Mouse (Mus musculus): ENCODE measurements at regions not wholly inside any gene's neighbourhood (a gene's known extent, or its start where the extent isn't known, plus 50 kb on each side); places are given as distances from the start of the nearest gene placed in this dataset.

DNA sequence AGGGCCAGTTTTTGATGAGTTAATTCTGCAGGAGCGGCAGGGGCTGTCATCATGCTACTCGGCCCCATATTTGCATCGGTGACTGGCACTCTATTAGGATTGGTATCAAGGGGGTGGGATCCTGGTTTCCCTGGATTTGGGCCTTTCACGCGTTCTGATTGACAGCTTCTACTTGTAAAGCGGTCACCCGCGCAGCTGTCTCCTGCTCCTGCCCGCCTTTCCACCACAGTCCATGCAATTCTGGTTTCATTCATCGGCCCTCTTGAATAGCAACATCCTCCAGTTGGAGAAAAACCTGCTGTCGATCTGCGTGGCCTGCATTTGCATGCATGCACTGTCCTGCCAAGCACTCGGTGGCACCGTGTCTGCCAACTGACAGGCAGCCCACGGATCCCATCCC, 236.6 kb downstream of the Nr2f2 start:
- ATAC-seq (replicated peaks; ENCODE audit: low FRiP score, low TSS enrichment, poor library complexity, severe bottlenecking) = no peak

DNA sequence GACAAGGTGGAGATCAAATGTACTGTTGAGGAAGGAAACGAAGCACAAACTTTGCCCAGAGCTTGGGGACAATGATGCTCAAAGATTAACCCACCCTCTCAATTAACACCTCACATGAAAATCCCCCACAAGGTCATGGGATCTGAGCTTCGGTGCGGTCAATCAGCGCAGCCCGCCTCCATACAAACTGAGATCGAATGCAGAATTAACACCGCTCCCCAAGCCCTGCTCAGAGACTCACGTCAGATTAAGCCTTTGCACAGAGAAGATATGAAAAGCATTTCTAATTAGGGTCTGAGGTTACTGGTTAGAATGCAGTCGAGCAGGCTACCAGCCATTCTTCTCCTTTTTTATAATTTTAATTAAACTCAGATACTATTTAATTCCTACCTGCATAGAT, 243.7 kb downstream of the Nr2f2 start:
- no peak for ATAC-seq (replicated peaks; ENCODE audit: low FRiP score, low TSS enrichment, poor library complexity, severe bottlenecking)

DNA sequence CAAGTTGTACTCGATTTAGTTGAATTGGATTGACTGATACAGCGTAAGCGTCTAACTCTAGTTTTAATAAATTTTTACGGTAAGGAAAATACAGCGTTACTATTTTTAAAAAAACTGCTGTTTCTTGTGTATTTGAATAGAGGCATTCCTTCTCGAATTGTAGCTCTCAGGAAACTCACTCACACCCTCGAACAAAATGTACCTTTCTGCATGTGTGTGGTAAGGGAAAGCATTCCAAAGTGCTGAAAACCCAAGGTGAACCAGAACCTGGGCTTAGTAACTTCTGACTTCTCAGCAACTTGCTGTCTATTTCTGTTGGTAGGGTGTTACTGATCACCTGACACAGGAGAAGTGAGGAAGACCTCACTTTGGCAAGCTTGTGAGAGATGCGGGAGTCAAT, 247.0 kb downstream of the Nr2f2 start:
- ATAC-seq (replicated peaks; ENCODE audit: low FRiP score, low TSS enrichment, poor library complexity, severe bottlenecking) = no peak

DNA sequence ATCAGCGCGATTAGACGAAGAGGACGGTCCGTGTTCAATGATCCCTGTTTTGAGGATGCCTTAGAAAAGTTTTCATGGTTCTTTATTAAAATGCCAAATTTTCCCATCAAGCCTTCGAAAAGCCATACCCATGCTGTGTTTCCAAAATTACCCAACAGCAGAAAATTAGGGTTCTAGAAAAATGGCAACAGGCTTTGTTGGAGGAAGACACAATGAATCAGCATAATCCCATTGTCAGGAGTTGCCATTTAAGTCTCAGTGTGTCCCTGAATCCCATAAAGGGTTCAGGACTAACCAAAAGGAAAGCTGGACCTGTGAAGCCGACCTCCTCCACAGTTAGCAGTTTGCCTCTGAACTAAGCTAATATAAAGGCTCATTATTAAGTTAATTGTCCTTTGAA, 247.6 kb downstream of the Nr2f2 start:
- ATAC-seq (replicated peaks; ENCODE audit: low FRiP score, low TSS enrichment, poor library complexity, severe bottlenecking) = no peak

DNA sequence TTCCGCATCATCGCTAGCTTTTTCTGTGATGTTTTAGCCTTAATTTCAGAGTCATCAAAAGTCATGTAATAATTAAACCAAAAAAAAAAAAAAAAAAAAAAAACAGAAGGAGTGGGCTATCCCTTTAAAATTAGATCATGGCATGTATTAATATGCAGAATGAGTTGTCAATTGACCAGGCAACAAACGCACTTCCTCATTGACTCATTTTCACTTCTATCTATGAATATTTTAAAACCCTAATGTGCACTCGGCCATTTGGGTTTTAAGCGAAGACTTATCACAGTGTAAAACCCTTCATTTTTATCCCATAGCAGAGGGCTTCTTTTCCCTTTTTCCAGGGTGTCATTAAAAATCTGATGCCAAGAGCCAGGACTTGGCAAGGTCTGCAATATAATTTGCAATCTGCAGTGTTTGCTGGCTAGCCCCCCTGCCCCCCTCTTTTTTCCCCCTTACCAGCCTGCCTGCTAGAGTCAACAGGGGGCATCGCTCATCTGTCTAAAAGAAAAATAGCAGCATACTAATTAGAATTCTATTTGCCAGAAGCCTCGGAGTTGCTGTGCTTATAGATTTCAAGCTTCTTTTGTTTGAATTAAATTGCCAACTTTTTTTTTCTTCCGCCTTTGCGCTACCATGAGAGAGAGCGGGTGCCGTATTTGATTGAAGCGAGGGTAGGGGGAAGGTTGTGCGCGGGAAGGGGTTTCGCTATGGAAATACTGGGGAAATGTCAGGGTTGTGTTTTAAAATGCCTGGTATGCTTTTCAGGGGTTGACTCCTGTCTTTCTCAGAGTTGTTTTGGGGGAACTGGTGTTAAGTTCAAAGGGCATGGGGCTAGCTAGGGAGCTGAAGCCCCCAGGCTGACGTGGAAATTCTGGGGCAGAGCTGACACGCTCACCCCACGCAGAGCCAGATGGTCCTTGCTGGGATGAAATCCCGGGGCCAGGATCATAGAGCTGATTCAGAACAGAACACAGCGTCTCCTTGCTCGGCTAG, 248.3 kb downstream of the Nr2f2 start:
- ATAC-seq (replicated peaks; ENCODE audit: low FRiP score, low TSS enrichment, poor library complexity, severe bottlenecking) = no peak

DNA sequence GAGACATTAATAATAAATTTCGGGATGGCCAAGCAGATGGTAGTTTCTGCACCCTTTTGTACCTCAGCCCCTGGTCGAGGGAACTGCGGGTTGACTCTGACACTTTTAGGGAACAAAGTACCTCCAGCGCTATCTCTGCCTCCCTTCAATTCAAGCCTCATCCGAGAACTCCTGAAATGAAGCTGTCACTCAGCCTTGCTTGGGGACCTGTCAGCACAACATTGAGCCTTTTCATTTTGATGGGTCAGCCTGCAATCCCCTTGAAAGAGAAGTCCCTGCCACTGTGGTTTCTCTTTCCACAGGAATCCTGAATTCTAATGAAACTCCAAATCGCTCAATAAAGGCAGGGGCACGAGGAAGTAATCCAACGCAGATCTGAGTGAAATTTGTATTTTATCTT, 257.5 kb downstream of the Nr2f2 start:
- no peak for ATAC-seq (replicated peaks; ENCODE audit: low FRiP score, low TSS enrichment, poor library complexity, severe bottlenecking)

DNA sequence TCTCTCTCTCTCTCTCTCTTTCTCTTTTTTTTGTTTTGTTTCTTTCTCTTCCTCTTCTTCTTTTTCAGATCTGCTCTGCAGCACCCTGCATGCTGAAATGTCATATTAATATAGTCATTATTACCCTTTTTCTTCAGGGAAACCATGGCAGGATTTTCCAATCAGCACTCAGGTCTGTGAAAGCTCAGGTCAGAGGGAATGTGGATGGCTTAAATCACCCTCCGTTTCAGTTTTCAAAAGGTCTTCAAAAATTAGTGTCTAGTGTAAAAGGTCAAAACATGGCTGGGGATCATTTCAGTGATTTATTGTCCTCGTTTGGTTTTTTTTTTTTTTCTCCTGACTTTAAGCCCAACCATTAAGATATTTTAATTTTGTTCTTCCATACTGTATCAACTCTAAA, 261.5 kb downstream of the Nr2f2 start:
- ATAC-seq (replicated peaks; ENCODE audit: low FRiP score, low TSS enrichment, poor library complexity, severe bottlenecking) = no peak

DNA sequence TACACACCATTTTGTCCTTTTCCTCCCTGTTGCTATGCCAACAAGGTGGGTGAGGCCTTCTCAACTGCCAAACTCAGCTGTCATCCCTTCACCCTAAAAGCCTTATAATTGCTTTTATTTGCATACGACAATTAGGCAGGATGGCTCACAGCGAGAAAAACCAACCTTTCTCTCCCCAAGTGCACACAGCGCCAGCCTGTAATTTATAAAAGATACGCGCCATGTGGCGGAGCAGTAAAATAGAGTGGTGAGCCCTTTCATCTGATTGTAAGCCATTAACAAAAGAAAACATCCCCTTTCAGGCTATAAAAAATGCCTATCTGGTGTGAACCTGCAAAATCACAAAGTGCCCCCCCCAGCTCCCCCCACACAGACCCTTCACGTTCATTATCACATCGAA, 262.0 kb downstream of the Nr2f2 start:
- ATAC-seq (replicated peaks; ENCODE audit: low FRiP score, low TSS enrichment, poor library complexity, severe bottlenecking) = no peak

DNA sequence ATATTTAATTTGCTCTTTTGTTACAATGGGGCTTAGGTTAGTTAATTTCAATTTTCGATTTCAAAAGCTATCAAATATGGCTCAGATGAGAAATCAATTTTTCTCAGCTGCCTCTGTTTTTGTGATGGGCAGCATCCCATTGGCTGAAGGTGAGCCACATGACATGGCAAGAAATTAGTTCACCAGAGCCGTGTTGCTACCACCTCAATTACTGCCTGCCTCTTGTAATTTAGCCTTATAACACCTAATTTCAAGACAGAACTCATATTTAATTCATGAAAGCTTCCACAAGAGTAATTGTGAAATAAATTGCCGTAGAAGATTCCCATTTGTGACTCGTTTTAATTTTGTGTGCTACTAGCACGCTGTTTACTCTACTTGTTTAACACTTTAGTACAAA, 262.9 kb downstream of the Nr2f2 start:
- no peak for ATAC-seq (replicated peaks; ENCODE audit: low FRiP score, low TSS enrichment, poor library complexity, severe bottlenecking)

DNA sequence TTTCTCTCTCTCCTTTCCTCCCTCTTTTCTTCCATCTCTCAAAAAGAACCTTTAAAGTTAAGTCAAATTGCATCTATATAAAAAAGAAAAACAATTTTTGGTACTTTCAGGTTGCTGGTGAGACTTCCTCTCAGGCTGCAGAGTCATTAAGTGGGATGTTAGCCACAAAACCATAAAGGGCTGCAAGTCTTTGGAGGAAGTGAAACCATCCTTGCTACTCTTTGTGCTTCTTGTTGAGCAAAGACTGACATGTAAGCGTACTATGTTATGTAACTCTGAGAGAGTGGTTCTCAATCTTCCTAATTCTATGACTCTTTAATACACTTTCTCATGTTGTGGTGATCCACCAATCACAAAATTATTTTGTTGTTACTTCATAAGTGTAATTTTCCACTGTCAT, 267.5 kb downstream of the Nr2f2 start:
- ATAC-seq (replicated peaks; ENCODE audit: low FRiP score, low TSS enrichment, poor library complexity, severe bottlenecking) = no peak

DNA sequence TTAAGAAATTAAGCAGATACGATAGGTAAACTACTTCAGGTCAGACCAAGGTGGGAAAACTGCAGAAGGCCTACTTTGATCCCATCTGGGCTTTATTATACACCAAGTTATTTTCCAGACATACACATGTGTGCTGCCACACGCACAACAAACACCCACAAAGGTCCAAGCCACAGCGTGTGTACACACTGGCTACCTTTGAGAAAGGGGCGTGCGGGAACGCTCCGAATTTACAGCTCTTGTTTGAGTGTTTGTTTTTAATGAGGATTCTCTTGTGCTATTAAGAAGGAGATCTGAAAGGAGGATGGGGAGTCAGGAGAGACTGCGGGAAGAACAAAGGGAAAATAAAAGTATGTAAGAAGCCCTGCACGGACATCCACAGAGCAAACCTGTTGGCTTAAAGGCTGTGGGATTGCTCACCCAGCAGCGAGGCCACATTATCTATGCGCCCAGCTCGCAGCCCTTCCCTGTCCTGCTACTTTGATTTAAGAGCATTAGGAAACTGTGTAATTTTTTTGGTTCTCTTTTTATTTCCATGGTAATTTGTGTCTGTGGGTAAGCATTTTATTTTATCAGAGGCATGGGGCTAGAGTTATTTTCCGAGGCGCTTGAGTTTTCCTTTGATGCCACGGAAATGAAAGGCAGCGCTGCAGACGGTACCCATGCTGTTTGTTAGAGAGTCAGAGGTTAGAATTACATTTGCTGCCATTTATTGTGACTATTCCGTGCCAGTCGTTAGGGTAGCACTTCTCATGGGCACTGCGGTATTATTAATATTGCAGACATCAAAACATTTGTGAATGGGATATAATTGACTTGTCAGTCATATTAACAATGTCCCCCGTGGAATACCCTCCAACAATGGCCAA, 272.4 kb downstream of the Nr2f2 start:
- no peak for ATAC-seq (replicated peaks; ENCODE audit: low FRiP score, low TSS enrichment, poor library complexity, severe bottlenecking)

DNA sequence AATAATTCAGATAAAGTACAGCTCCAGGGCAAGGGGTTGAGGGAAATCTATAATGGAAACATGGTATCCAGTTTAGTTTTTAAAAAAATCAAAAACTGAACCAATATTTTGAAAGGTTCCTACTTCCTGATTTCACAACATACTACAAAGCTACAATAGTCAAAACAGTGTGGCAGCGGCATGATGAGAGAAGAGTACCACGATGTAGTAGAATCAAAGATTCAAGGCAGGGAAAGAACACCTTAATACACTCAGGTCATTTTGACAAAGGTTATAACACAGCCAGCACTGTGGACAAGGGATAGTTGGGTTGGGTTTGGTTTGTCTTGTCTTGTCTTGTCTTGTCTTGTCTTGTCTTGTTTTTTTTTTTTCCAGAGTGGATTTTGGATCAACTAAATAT, 274.4 kb downstream of the Nr2f2 start:
- no peak for ATAC-seq (replicated peaks; ENCODE audit: low FRiP score, low TSS enrichment, poor library complexity, severe bottlenecking)

DNA sequence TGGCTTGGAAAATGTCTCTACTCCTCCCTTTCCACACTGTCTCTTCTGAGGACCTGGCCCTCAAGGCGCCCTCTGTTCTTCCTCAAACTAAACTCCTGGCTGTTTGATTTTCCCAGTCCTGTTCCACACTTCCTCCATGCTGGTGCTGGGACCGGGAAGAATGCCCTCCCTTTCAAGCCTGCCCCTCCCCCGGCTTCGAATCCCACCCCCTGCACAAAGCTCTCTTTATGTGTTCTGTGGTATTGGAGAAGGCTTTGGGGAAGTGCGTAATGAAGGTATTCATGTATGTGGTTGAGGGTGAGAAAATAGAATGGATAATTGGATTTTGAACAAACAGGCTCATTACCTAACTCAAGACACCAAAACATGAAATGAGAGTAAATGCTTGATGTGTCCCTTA, 277.4 kb downstream of the Nr2f2 start:
- ATAC-seq (replicated peaks; ENCODE audit: low FRiP score, low TSS enrichment, poor library complexity, severe bottlenecking) = no peak

DNA sequence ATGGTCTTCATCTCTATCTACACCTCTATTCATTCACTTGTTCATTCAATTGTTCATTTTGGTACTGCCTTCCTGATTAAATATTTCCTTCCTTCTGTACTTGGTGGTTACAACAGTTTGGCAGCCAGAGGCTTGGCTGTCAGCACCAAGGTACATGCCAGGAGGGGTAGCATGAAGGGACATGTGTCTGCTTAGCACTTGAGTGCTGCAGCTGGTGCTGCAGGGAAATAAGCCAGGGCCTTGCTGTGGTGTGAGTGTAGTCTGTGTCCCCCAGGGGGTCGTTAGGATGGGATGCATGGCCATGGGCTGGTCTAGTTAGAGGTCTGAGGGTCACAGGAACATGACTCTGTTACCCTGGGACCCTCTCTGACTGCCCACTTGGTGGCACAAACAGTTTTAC, 296.9 kb downstream of the Nr2f2 start:
- no peak for ATAC-seq (replicated peaks; ENCODE audit: low FRiP score, low TSS enrichment, poor library complexity, severe bottlenecking)

DNA sequence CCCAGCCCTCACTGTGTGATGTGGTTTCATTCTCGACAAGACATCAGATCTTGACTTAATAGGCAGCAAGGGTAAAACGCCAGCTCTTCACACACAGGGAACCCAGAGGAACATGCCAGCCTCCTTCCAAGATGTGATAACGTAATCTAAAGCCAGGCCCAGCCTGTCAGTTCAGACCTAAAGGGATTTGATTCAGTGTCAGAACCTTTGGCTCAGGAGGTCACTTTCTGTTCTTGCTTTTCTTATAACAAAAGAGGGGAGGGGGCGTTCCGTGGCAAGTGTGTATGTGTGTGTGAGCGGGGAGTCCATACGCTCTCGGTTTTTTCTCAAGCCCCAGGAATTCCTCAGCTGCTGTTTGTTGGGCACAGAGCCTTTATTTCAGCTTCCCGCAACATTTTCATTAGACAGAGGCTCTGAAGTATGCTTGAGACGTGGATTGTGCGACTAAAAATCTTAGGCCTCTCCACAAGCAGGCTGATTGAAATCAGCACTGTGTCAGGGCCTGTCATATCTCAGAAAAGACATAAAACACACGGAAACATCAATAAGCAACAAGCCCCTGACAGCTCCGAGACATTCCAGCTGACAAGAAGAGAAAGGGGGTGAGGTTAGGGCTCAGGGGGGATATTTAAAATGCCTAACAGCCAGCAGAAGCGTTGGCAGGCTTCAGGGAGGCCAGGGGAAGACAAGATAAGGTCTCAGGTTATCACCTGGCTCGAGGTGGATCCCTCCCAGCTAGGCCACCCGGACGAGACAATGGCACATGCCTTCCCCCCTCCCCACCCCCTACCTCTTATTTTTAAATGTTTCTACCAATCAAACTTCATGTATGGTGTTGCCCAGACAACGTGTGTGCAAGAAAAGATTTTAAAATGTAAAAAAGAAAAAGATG, 298.5 kb downstream of the Nr2f2 start:
- ATAC-seq (replicated peaks; ENCODE audit: low FRiP score, low TSS enrichment, poor library complexity, severe bottlenecking) = no peak

DNA sequence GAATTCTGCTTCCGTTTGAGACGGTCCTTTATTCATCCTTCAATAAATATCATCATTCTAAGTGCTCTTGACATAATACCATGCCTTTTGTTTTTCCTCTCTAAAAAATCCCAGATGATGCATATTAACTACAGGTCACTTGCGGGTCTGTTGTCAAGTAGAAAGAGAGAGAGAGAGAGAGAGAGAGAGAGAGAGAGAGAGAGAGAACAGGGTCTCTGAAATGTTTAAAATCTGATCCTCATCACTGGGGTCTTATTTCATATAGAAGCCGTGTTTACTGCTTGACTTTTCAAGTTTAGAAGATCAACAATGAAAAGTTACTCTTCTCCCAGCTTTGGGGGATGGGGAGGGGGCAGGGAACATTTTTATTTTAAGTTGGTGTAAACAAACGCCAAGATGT, 299.5 kb downstream of the Nr2f2 start:
- no peak for ATAC-seq (replicated peaks; ENCODE audit: low FRiP score, low TSS enrichment, poor library complexity, severe bottlenecking)

DNA sequence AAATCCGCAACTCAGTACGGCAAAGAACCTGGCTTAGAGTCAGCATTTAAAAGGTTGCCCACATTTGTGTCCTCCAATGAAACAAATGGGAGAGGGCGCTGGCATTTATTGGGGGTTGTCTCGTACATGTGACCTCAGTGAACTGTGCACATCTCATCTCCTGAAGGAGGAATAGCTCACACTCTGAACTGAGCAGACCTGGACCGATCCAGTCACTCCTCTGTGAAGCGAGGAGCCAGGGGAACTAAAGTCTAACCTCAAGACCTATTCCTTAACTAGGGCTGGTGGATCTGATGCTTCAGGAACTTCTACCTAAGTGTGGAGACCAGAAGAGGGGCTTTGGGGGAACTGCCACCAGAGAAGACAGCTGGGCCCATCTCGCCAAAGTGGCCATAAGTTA, 300.1 kb downstream of the Nr2f2 start:
- no peak for ATAC-seq (replicated peaks; ENCODE audit: low FRiP score, low TSS enrichment, poor library complexity, severe bottlenecking)

DNA sequence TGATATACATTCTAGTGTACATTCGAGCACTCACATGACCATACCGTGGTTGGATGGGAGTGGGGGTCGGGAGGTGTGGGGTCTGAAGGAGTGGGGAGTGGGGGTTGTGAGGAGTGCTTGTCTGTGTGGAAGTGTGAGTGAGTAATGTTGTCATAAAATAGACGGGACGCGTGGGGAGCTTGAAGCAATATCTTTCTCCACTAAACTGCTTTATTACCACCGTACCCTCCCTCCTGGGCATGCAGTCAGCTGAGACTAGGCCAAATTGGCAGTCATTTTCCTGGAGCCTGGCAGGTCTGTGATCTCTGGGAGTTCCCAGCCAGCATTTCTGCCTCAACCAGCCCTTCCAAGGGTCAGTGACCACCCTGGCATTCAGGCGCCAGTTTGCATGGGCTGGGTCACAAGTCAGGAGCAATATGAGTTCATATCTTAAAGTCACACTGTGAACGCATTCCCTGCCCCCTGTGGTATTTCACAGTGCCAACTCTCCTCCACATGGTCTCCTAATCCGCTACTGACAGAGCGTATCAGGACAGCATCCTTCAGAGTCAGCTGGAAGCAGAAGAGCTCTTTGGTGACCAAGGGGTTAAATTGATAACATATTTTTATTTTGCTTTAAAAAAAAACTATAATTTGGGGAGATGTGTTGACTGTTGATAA, 300.9 kb downstream of the Nr2f2 start:
- no peak for ATAC-seq (replicated peaks; ENCODE audit: low FRiP score, low TSS enrichment, poor library complexity, severe bottlenecking)

DNA sequence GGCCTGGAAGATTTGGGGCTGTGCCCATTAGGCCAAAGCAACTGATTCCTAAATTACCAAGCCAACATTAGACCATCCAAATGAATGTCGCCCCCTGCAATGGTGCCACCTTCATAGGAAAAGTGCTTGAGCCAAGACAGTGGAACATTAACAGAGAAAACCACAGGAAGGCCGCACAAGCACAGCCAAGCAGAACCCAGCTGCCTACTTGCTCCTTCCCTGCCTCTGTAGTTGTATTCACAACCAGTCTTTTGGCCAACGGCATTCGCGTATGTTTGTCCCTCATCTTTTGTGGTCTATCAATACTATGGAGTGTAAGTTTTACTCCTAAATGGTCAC, 319.2 kb downstream of the Nr2f2 start:
- no peak for ATAC-seq (replicated peaks; ENCODE audit: low FRiP score, low TSS enrichment, poor library complexity, severe bottlenecking)
